Mouse (Mus musculus) olfactory bulb, adult 2 months (tissue): ENCODE measurements at regions not wholly inside any gene's neighbourhood (a gene's known extent, or its start where the extent isn't known, plus 50 kb on each side); places are given as distances from the start of the nearest gene placed in this dataset.

Source experiments
- CTCF ChIP-seq: fragments of 200-500 bp; IDR thresholded peaks from 2 replicates; pipeline ENCODE4 v1.5.1; 2012; ENCODE audit warnings: low read depth, mild to moderate bottlenecking, low read length, moderate library complexity; ENCODE audit not compliant: insufficient read depth
- POLR2A ChIP-seq: fragments of 200-500 bp; IDR thresholded peaks from 2 replicates; pipeline ENCODE4 v1.6.1; 2012; ENCODE audit warnings: mild to moderate bottlenecking, low read depth, low read length, moderate library complexity; ENCODE audit not compliant: insufficient read depth

- TF ChIP-seq POLR2A (no peak), CTCF (no peak)
Measured at GRCm38 (mm10) chr11:66680057-66680621, 154.4 kb upstream of the Shisa6 start.
